Mouse (Mus musculus) kidney, embryonic 14.5 days (tissue): Measurements from ENCODE around the gene Ms4a13. TPM values are rescaled to one million over a fixed set of nuclear protein-coding genes. Genes with fewer than 3 reads are reported as not detected.

ENCODE experiments used
- polyA plus RNA-seq: library from polyadenylated mRNA; unstranded; fragments of >200 nt; fragmentation: Nextera tagmentation; extraction: Ambion mirVana; gene quantifications from 2 replicates; pipeline ENCODE4 v1.2.1, GENCODE M21; 2014

The Ms4a13 gene
- polyA plus RNA-seq, 1 experiment from 2014 or later: not detected

Other genes with a start within 250 kb of the Ms4a13 start
- 26.0 and 32.7 TPM in 2 replicates for gene Ccdc86, start 247.5 kb downstream of the Ms4a13 start, polyA plus RNA-seq
- gene Ms4a10, start 222.1 kb downstream of the Ms4a13 start, polyA plus RNA-seq: not detected in 2 replicates
- gene Ms4a15, start 203.5 kb downstream of the Ms4a13 start, polyA plus RNA-seq: not detected in 2 replicates
- not detected in 2 replicates for gene Ms4a18, start 178.7 kb downstream of the Ms4a13 start, polyA plus RNA-seq
- gene Ms4a8a, start 115.6 kb downstream of the Ms4a13 start, polyA plus RNA-seq: not detected in 2 replicates
- not detected in 2 replicates for gene 1700017D01Rik, start 65.9 kb downstream of the Ms4a13 start, polyA plus RNA-seq
- not detected in 2 replicates for gene 1700025F22Rik, start 31.4 kb downstream of the Ms4a13 start, polyA plus RNA-seq
- not detected in 2 replicates for gene Ms4a12, start 35.7 kb upstream of the Ms4a13 start, polyA plus RNA-seq
- not detected in 2 replicates for gene Ms4a1, start 69.5 kb upstream of the Ms4a13 start, polyA plus RNA-seq
- gene Ms4a5, start 87.1 kb upstream of the Ms4a13 start, polyA plus RNA-seq: not detected in 2 replicates
- gene Ms4a14, start 117.7 kb upstream of the Ms4a13 start, polyA plus RNA-seq: 0.07 TPM in 1 of 2 replicates, not detected in the other
- 3.6 and 4.6 TPM in 2 replicates for gene Ms4a7, start 139.4 kb upstream of the Ms4a13 start, polyA plus RNA-seq
- gene Ms4a4a, start 178.8 kb upstream of the Ms4a13 start, polyA plus RNA-seq: 4.1 and 5.2 TPM in 2 replicates
- gene Ms4a4c, start 208.0 kb upstream of the Ms4a13 start, polyA plus RNA-seq: 0.29 and 1.6 TPM in 2 replicates
- gene Ms4a4b, start 246.8 kb upstream of the Ms4a13 start, polyA plus RNA-seq: not detected in 2 replicates